Mouse (Mus musculus): ENCODE measurements around the gene Serinc4. TPM values are rescaled to one million over a fixed set of nuclear protein-coding genes. Genes with fewer than 3 reads are reported as not detected.

Gene Serinc4
- 1.4 and 2.4 TPM in 2 replicates for polyA plus RNA-seq (2012; rRNA removed)

GRCm38 (mm10) chr2:121456692-121457642, at the start of gene Serinc4:
TSS of gene Serinc4 (minus strand) at chr2:121456781.

DNA sequence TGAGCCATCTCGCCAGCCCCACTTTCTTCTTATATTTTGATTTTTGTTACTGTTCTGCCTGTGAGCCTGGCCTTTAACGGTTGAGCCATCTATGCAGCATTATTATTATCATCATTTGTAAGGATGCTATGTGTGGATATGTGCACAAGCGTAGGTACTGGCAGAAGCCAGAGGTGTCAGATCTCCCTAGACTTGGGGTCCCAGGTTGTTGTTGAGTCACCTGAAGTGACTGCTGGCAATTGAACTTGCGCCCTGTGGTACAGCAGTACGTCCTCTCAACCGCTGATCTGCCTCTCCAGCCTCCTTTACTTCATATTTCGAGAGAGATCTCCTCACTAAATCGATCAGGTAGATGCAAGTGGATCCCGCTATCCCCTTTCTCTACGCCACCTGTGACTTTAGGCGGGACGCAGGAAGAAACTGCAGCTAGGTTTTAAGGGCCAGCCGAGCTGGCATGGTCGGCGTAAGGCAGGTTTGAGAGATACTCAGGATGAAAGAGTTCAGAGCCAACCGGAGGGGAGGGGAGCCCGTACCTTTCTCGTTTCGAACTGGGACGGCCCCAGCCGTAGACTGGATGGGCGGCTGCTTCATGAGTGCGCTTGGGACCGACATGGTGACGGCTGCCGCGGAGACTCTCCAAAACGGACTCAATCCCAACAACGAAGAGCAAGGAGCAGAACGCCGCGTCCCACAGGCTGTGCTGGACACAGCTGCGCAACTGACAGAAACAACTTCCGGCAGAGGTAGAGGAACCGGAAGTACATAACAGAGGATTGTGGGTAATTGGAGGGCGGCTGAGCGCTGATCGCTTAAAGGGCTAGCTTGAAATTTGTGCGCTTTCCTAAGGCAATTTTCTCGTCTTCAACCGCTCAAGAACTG, 17.0 kb upstream of the Serinc4 start, which contains the start of gene Mfap1b:
Gene Mfap1b (minus strand): TSS at position 767 of the 879 bp plus-strand sequence.

DNA sequence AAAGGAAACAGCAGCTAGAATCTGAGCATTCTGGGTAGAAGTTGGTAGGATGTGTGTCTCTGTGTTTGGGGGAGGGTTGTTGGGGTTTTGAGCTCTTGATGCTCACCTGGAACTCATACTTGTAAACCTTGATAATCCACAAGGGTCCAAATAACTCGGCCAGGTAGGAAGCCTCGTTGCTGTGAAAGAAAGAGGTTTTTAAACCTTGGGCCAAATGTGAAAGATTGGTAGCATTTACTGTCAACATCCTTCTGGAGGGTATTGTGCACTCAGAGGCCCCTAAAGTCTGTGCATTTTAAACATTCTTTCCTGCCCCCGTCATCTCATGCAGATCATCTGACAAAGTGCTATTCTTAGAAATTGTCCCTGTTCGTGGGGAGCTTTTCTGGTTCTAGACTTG, 3.6 kb downstream of the Serinc4 start, which contains the start of gene Hypk:
Gene Hypk (plus strand): TSS at position 301 of the 400 bp plus-strand sequence.

DNA sequence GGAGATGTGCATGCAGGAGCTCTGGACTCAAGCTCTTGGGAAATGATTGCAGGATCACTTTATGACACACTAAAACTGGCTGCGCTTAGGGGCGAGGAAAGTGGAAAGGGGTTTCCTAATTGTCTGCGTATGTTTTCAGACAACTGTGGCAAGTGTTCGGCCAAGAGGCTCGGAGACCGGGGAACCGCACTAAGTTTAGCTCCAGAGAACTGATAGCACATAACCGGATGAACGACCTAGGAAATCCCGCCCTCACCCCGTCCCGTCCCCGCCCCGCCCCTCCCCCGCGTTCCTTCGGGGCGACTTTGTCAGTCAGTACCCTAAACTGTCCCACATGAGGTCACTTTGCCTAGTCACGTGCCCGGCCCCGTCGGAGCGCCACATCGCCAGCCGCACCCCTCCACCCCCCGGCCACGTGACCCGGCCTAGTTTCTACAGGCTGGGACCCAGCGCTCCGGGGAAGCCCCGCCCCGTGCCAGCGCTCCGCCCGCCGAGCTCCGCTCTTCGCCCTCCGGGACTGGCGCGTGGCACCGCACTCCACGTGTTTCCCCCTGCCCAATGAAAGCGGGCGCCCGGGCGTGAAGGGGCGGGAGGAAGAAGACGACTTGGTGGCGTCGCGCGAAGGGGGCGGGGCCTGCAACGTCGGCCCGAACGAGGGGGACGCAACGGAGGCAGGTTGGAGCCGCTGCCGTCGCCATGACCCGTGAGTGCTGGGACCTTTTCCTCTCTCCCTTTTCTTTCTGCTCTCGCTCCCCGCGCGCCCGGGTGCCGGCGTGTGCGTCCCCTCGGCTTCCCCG, 7.6 kb downstream of the Serinc4 start, which contains the start of gene Serf2:
Gene Serf2 (plus strand): TSS at position 457 of the 797 bp plus-strand sequence.

DNA sequence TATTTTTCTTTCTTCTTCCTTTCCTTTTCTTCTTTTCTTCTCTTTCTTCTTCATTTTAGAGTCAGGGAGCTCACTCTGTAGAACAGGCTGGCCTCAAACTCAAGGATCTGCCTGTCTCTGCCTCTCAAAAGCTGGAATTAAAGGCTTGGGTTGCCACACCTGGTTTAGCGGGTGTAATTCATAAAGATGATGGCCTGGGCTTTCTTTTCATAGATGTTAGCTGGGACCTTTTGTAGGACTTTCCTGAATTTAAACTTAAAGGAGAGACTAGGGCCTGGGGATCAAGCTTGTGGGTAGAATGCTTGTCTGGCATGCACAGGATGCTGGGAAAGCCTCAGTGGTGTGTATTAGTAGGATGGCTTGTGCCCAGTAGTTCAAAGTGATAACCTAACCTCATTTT, 12.4 kb downstream of the Serinc4 start, which contains the start of gene Ell3:
Gene Ell3 (minus strand): TSS at position 101 of the 400 bp plus-strand sequence.

GRCm38 (mm10) chr2:121413387-121414042, 43.1 kb downstream of the Serinc4 start, which contains the start of the genes Pdia3 and Catsper2:
TSS of gene Pdia3 (plus strand) at chr2:121413775.
TSS of gene Catsper2 (minus strand) at chr2:121413792.

Other genes with a start within 250 kb of the Serinc4 start
- 129 and 166 TPM in 2 replicates for gene Trp53bp1, start 185.4 kb downstream of the Serinc4 start, polyA plus RNA-seq (2012; rRNA removed)
- 8.4 and 8.7 TPM in 2 replicates for gene Map1a, start 167.2 kb downstream of the Serinc4 start, polyA plus RNA-seq (2012; rRNA removed)
- 15.0 and 18.7 TPM in 2 replicates for gene Ppip5k1, start 101.4 kb downstream of the Serinc4 start, polyA plus RNA-seq (2012; rRNA removed)
- gene Ckmt1, start 99.1 kb downstream of the Serinc4 start, polyA plus RNA-seq (2012; rRNA removed): 5.8 and 6.1 TPM in 2 replicates
- 0.01 and 0.02 TPM in 2 replicates for gene Strc, start 69.6 kb downstream of the Serinc4 start, polyA plus RNA-seq (2012; rRNA removed)
- gene Pdia3, start 43.0 kb downstream of the Serinc4 start, polyA plus RNA-seq (2012; rRNA removed): 229 and 230 TPM in 2 replicates
- 3.7 and 6.3 TPM in 2 replicates for gene Catsper2, start 43.0 kb downstream of the Serinc4 start, polyA plus RNA-seq (2012; rRNA removed)
- 1.5 and 2.2 TPM in 2 replicates for gene Ell3, start 12.5 kb downstream of the Serinc4 start, polyA plus RNA-seq (2012; rRNA removed)
- 398 and 607 TPM in 2 replicates for gene Serf2, start 7.6 kb downstream of the Serinc4 start, polyA plus RNA-seq (2012; rRNA removed)
- gene Hypk, start 3.5 kb downstream of the Serinc4 start, polyA plus RNA-seq (2012; rRNA removed): 29.2 and 45.9 TPM in 2 replicates
- 28.9 and 58.7 TPM in 2 replicates for gene Mfap1b, start 17.3 kb upstream of the Serinc4 start, polyA plus RNA-seq (2012; rRNA removed)
- 18.5 and 21.4 TPM in 2 replicates for gene Mfap1a, start 49.9 kb upstream of the Serinc4 start, polyA plus RNA-seq (2012; rRNA removed)
- 22.7 and 23.4 TPM in 2 replicates for gene Wdr76, start 49.9 kb upstream of the Serinc4 start, polyA plus RNA-seq (2012; rRNA removed)

All from central nervous system, embryonic 11.5 days (tissue).